Mouse (Mus musculus) lung, postnatal 10 days (tissue): Measurements from ENCODE around the gene Rab27a.
"Not testable (repeated sequence)": the region's sequence is repeated elsewhere in the genome, so short reads cannot be mapped to it uniquely, and the experiment has no call there.

Source experiments
- DNase-seq: peaks from one replicate; pipeline ENCODE4 v3.0.0; 2021

Gene Rab27a

GRCm38 (mm10) chr9:73047906-73048305 lies 3.3 kb downstream of the Rab27a start:
- no peak for DNase-seq

GRCm38 (mm10) chr9:73048927-73049326 lies 4.3 kb downstream of the Rab27a start:
- no peak for DNase-seq

GRCm38 (mm10) chr9:73049833-73050232 lies 5.2 kb downstream of the Rab27a start:
- DNase-seq, result no peak

- no peak for DNase-seq
Measured at GRCm38 (mm10) chr9:73050606-73051005, 6.0 kb downstream of the Rab27a start.

- DNase-seq, result no peak
Measured at GRCm38 (mm10) chr9:73055441-73055911, 10.8 kb downstream of the Rab27a start.

- no peak for DNase-seq
Measured at GRCm38 (mm10) chr9:73059224-73059623, 14.6 kb downstream of the Rab27a start.

GRCm38 (mm10) chr9:73063621-73064290 lies 19.1 kb downstream of the Rab27a start:
- DNase-seq, result no peak

GRCm38 (mm10) chr9:73067086-73067485 lies 22.4 kb downstream of the Rab27a start:
- DNase-seq, result peak; percentile 57

- peak; percentile 82 for DNase-seq
Measured at GRCm38 (mm10) chr9:73068230-73068679, 23.6 kb downstream of the Rab27a start.

- peak; percentile 47 for DNase-seq
Measured at GRCm38 (mm10) chr9:73068688-73069087, 24.0 kb downstream of the Rab27a start.

- DNase-seq, result peak; percentile 70
Measured at GRCm38 (mm10) chr9:73070971-73071659, 26.5 kb downstream of the Rab27a start.

GRCm38 (mm10) chr9:73072426-73072825 lies 27.8 kb downstream of the Rab27a start:
- DNase-seq, result no peak

- no peak for DNase-seq
Measured at GRCm38 (mm10) chr9:73073169-73073568, 28.5 kb downstream of the Rab27a start.

- DNase-seq, result not testable (repeated sequence)
Measured at GRCm38 (mm10) chr9:73079349-73079748, 34.7 kb downstream of the Rab27a start.

- DNase-seq, result no peak
Measured at GRCm38 (mm10) chr9:73079801-73080325, 35.2 kb downstream of the Rab27a start.

GRCm38 (mm10) chr9:73082291-73083000 lies 37.8 kb downstream of the Rab27a start:
- DNase-seq, result no peak

GRCm38 (mm10) chr9:73083956-73084355 lies 39.3 kb downstream of the Rab27a start:
- no peak for DNase-seq

- DNase-seq, result no peak
Measured at GRCm38 (mm10) chr9:73085845-73086244, 41.2 kb downstream of the Rab27a start.

- peak; percentile 65 for DNase-seq
Measured at GRCm38 (mm10) chr9:73087121-73087520, 42.5 kb downstream of the Rab27a start.

- no peak for DNase-seq
Measured at GRCm38 (mm10) chr9:73087581-73087980, 42.9 kb downstream of the Rab27a start.

- DNase-seq, result peak; percentile 69
Measured at GRCm38 (mm10) chr9:73089222-73089920, 44.7 kb downstream of the Rab27a start.

- DNase-seq, result no peak
Measured at GRCm38 (mm10) chr9:73090121-73090520, 45.5 kb downstream of the Rab27a start.

GRCm38 (mm10) chr9:73091747-73092146 lies 47.1 kb downstream of the Rab27a start:
- peak; percentile 67 for DNase-seq
